9 mouse cellular contexts compared by ENCODE assay signal in the genomic region with DNA sequence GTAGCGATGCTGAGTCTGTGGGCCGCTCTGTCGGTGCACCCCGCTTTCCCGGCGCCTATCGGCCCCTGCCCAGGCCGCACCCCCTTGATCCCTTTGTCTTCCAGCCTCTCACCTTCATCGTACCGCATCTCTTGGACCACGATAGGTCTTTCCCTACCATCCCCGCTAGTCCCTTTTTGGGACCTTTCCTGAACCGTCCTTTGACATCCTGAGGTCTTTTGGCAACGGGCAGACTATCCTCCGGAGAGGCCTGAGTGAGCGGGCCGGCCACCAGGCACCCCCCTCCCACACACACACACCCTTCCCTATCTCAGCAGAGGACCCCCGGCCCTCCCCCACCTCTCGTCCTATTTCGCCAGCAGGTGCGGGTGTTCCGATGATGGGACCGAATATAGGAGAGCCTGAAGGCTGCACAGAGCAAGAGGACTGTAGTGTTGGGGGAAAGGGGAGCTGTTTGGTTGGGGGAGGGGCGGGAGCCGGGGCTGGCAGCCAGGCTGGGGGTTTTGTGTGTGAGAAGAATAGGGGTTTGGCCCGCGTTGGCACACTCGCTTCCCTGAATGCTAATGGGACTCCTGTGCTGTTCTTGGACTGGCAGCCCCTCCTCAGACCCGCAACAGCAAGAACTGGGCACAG. TPM values are rescaled to one million over a fixed set of nuclear protein-coding genes. Genes with fewer than 3 reads are reported as not detected.
DNase-seq lines count a peak whose midpoint lies in the region; ATAC-seq and TF ChIP-seq lines count a peak whose summit lies in the region.
"Had no signal": no experiment of that assay in that cellular context is flagged by ENCODE, and none has a peak within 500 bp of the region (broad histone marks: within the 10 kb centered on the region; RNA-seq: fewer than 3 reads in every experiment).

A gene (minus strand): TSS at position 419 of the 633 bp plus-strand sequence.

- peak within 1 kb of the TSS; percentile 41 for H3K4me3 ChIP-seq in kidney, postnatal 0 days (replicated peaks; ENCODE audit: low read depth, low read length)
- H3K4me3 ChIP-seq in forebrain, embryonic 10.5 days = peak within 1 kb of the TSS; percentile 67
- peak within 1 kb of the TSS; percentile 52 for H3K4me3 ChIP-seq in limb, embryonic 15.5 days
- H3K4me3 ChIP-seq in stomach, embryonic 14.5 days (ENCODE audit: low read depth, low read length) = peak within 1 kb of the TSS; percentile 41

- WGBS in kidney, postnatal 0 days = 2% methylated on average over 29 of the region's 29 CpGs
- whole genome bisulfite sequencing in forebrain, embryonic 10.5 days = under 1% methylated on average over 29 of the region's 29 CpGs
- 2% methylated on average over 29 of the region's 29 CpGs for WGBS in limb, embryonic 15.5 days
- 3% methylated on average over 29 of the region's 29 CpGs for WGBS in stomach, embryonic 14.5 days

- no peaks in the 10 kb centered on the region for H3K36me3 ChIP-seq in kidney, postnatal 0 days (ENCODE audit: insufficient read depth, low read length)
- no peaks in the 10 kb centered on the region for H3K36me3 ChIP-seq in forebrain, embryonic 10.5 days (replicated peaks)
- no peaks in the 10 kb centered on the region for H3K36me3 ChIP-seq in limb, embryonic 15.5 days
- no peaks in the 10 kb centered on the region for H3K36me3 ChIP-seq in stomach, embryonic 14.5 days (ENCODE audit: control insufficient read depth, insufficient read depth, low read length)

- H3K4me2 ChIP-seq in kidney, postnatal 0 days (ENCODE audit: low read length) = peak within 1 kb of the TSS; percentile 76
- H3K4me2 ChIP-seq in limb, embryonic 15.5 days = peak within 1 kb of the TSS; percentile 88
- peak within 1 kb of the TSS; percentile 89 for H3K4me2 ChIP-seq in stomach, embryonic 14.5 days (replicated peaks; ENCODE audit: low read depth, low read length)

- peaks cover 21% of the 10 kb centered on the region for H3K27me3 ChIP-seq in kidney, postnatal 0 days (ENCODE audit: insufficient read depth, low read length)
- H3K27me3 ChIP-seq in forebrain, embryonic 10.5 days (ENCODE audit: poor library complexity, severe bottlenecking) = peaks cover 83% of the 10 kb centered on the region
- H3K27me3 ChIP-seq in limb, embryonic 15.5 days = peaks cover 71% of the 10 kb centered on the region
- peaks cover 7% of the 10 kb centered on the region for H3K27me3 ChIP-seq in stomach, embryonic 14.5 days (ENCODE audit: control insufficient read depth, insufficient read depth, low read length)

- no peak for DNase-seq in kidney, postnatal 0 days (ENCODE audit: low spot score)
- no peak for DNase-seq in kidney, adult 8-10 months
- DNase-seq in brain, adult 2 months (ENCODE audit: low read depth, low spot score) = peak; percentile 23
- DNase-seq in forebrain, embryonic 10.5 days (ENCODE audit: extremely low spot score, low spot score) = peak; percentile 43
- DNase-seq in natural killer cell, adult 2 months (ENCODE audit: low spot score in 2 of 2) = no peak

- no peak for TF ChIP-seq CTCF in kidney, postnatal 0 days (IDR thresholded peaks at IDR 0.05; ENCODE audit: low read depth)

- no peaks in the 10 kb centered on the region for H3K9me3 ChIP-seq in kidney, postnatal 0 days (replicated peaks; ENCODE audit: low read length)
- no peaks in the 10 kb centered on the region for H3K9me3 ChIP-seq in forebrain, embryonic 10.5 days
- no peaks in the 10 kb centered on the region; the same call in 1 of the 2 replicates for H3K9me3 ChIP-seq in limb, embryonic 15.5 days
- H3K9me3 ChIP-seq in stomach, embryonic 14.5 days (ENCODE audit: control insufficient read depth, low read depth, low read length) = no peaks in the 10 kb centered on the region

- ATAC-seq in kidney, postnatal 0 days (replicated peaks; ENCODE audit: low FRiP score, low read depth) = no peak
- no peak for ATAC-seq in limb, embryonic 15.5 days (ENCODE audit: insufficient number of reproducible peaks, low FRiP score, low TSS enrichment, low read depth)
- no peak for ATAC-seq in stomach, embryonic 14.5 days (ENCODE audit: insufficient number of reproducible peaks, insufficient read depth, low FRiP score, low read depth)
- no peak for ATAC-seq in monocyte, adult 5-6 weeks (replicated peaks; ENCODE audit: insufficient number of reproducible peaks, low FRiP score, low TSS enrichment, poor library complexity, severe bottlenecking)

- peaks cover 23% of the 10 kb centered on the region for H3K4me1 ChIP-seq in kidney, postnatal 0 days (replicated peaks; ENCODE audit: insufficient read depth, low read length)
- H3K4me1 ChIP-seq in forebrain, embryonic 10.5 days = peaks cover 61% of the 10 kb centered on the region
- peaks cover 28% of the 10 kb centered on the region for H3K4me1 ChIP-seq in limb, embryonic 15.5 days
- peaks cover 7% of the 10 kb centered on the region for H3K4me1 ChIP-seq in stomach, embryonic 14.5 days (ENCODE audit: control insufficient read depth, insufficient read depth, low read length)

- no peak within 1 kb of the TSS for H3K27ac ChIP-seq in kidney, postnatal 0 days
- H3K27ac ChIP-seq in forebrain, embryonic 10.5 days = peak within 1 kb of the TSS; percentile 85
- no peak within 1 kb of the TSS for H3K27ac ChIP-seq in limb, embryonic 15.5 days
- H3K27ac ChIP-seq in stomach, embryonic 14.5 days (ENCODE audit: low read length) = no peak within 1 kb of the TSS

- 0 out of 2 replicates have a peak within 1 kb of the TSS, but pooled peaks have one; percentile 27 for H3K9ac ChIP-seq in kidney, postnatal 0 days (ENCODE audit: low read depth, low read length)
- H3K9ac ChIP-seq in limb, embryonic 15.5 days = 0 out of 2 replicates have a peak within 1 kb of the TSS, but pooled peaks have one; percentile 39
- H3K9ac ChIP-seq in stomach, embryonic 14.5 days (replicated peaks; ENCODE audit: low read depth, low read length) = no peak within 1 kb of the TSS; the same call in 1 of the 2 replicates

RNA-seq across cellular contexts. Expression of the gene that starts here (rescaled TPM):
- polyA plus RNA-seq in kidney, postnatal 0 days (2015; fragmentation: Nextera tagmentation; extraction: Ambion mirVana) = not detected in 2 replicates
- 1.1 and 1.3 TPM in 2 replicates for polyA plus RNA-seq in forebrain, embryonic 10.5 days (2016; fragmentation: Nextera tagmentation; extraction: Ambion mirVana)
- not detected in 2 replicates for polyA plus RNA-seq in limb, embryonic 15.5 days (2015; fragmentation: Nextera tagmentation; extraction: Ambion mirVana)
- polyA plus RNA-seq in stomach, embryonic 14.5 days (2014; fragmentation: Nextera tagmentation; extraction: Ambion mirVana) = not detected in 2 replicates
- not detected in 3 replicates for total RNA-seq in monocyte, adult 5-6 weeks (2017)
- total RNA-seq: adrenal gland, postnatal 4 days had no signal

Comparison
In these comparisons a context has a peak if more than half of its experiments do, and no peak if none do; other contexts are left out.
1. DNase-seq: peak in brain, adult 2 months (single experiment) and forebrain, embryonic 10.5 days (single experiment); none in kidney, postnatal 0 days (single experiment), kidney, adult 8-10 months (0 of 2) and natural killer cell, adult 2 months (0 of 2).
2. Peak in every context shown above with its lines, with median percentiles within 50 percentile points of each other: H3K4me2 ChIP-seq and H3K4me3 ChIP-seq.